Mouse (Mus musculus): ENCODE data around the gene Cog4. TPM values are rescaled to one million over a fixed set of nuclear protein-coding genes. Genes with fewer than 3 reads are reported as not detected.
A peak's percentile ranks its signal among the peaks of the same experiment; 100 is the strongest.
"Not testable (repeated sequence)": the region's sequence is repeated elsewhere in the genome, so short reads cannot be mapped to it uniquely, and the experiment has no call there.

The Cog4 gene
- polyA plus RNA-seq, 1 experiment from 2014 or later = 56.1 TPM

DNA sequence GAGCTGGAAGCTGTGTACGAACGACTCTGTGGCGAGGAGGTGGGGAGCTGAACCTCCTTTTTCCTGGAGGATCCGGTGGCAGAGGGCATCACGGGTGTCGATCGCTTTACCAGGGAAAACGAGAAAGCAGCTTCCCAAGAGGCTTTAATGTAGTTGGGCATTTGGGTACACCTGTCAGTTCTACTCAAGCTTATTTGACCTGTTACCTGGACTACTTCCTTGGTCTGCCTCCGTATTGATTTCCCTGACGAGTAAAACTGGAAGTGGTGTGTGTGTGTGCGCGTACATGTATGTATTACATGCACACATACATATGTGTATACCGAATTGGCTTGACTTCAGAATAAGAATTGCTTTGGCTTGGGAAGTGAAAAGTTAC lies 760 bp downstream of the Cog4 start:
- 1% methylated on average over 13 of the region's 13 CpGs for WGBS
- Histone ChIP-seq H3K4me1 (ENCODE audit: control insufficient read depth, insufficient read depth, low read length) (peaks cover 7% of the 10 kb centered on the region; the same call in 1 of the 2 replicates), H3K4me3 (ENCODE audit: low read depth, low read length) (peak overlapping the region; percentile 93), H3K9me3 (replicated peaks; ENCODE audit: control insufficient read depth, low read length) (no peaks in the 10 kb centered on the region), H3K27ac (ENCODE audit: low read depth, low read length) (peak overlapping the region; percentile 88; the same call in 1 of the 2 replicates), H3K27me3 (replicated peaks; ENCODE audit: control insufficient read depth, insufficient read depth, low read length) (no peaks in the 10 kb centered on the region), H3K36me3 (ENCODE audit: control insufficient read depth, insufficient read depth, low read length) (peaks cover 49% of the 10 kb centered on the region), H3K9ac (ENCODE audit: low read length) (peak overlapping the region; percentile 84), H3K4me2 (ENCODE audit: low read length) (peak overlapping the region; percentile 72)
- ATAC-seq (no peak), DNase-seq (ENCODE audit: low spot score) (no peak)

DNA sequence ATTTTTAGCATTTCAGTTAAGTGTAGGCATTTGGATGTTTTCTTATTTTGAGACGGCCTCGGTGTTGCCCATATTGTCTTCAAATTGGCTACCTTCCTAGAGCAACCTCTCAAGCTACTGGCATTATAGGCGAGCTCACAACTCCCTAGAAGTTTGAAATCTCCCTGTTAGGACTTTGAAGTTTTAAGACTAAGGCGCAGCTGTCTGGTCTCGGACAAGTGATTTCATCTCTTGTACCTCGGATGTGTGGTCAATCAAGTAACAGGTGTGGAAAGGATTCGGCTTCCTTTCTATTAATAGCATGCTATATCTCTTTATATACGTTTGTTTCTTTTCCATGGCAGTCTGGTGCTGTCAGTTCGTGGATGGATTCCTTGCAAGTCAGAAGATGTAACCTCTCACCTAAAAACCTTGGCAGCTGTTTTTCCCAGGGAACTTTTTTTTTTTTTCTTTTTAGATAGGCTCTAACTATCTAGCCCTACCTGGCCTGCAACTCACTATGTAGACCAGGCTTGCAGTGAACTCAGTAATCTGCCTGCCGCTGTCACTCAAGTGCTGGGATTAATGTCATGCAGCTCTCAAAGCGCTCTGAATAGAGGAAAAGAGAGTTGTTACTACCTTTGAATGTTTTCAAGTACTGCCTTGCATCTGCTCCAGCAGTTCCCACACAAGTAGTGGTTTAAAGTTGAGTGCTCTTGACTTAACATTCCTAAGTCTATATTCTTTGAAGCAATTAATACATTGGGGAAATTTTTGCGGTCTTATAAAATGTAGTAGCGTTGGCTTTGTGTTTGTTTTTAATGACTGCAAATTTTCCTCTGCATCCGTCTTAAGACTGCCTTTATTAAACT lies 1.5 kb downstream of the Cog4 start:
- ATAC-seq = no peak
- Histone ChIP-seq H3K36me3 (ENCODE audit: control insufficient read depth, insufficient read depth, low read length) (peaks cover 49% of the 10 kb centered on the region), H3K4me3 (ENCODE audit: low read depth, low read length) (peak overlapping the region; percentile 93), H3K4me1 (ENCODE audit: control insufficient read depth, insufficient read depth, low read length) (peaks cover 7% of the 10 kb centered on the region; the same call in 1 of the 2 replicates), H3K27ac (ENCODE audit: low read depth, low read length) (no peak overlapping the region), H3K9ac (ENCODE audit: low read length) (peak overlapping the region; percentile 84), H3K27me3 (replicated peaks; ENCODE audit: control insufficient read depth, insufficient read depth, low read length) (no peaks in the 10 kb centered on the region), H3K4me2 (ENCODE audit: low read length) (peak overlapping the region; percentile 72), H3K9me3 (replicated peaks; ENCODE audit: control insufficient read depth, low read length) (no peaks in the 10 kb centered on the region)
- DNase-seq (ENCODE audit: low spot score) = no peak
- WGBS = 61% methylated on average over 14 of the region's 14 CpGs

- peaks cover 63% of the 10 kb centered on the region for H3K36me3 ChIP-seq (ENCODE audit: control insufficient read depth, insufficient read depth, low read length)
Measured at GRCm38 (mm10) chr8:110851186-110851585, 4.8 kb downstream of the Cog4 start.

DNA sequence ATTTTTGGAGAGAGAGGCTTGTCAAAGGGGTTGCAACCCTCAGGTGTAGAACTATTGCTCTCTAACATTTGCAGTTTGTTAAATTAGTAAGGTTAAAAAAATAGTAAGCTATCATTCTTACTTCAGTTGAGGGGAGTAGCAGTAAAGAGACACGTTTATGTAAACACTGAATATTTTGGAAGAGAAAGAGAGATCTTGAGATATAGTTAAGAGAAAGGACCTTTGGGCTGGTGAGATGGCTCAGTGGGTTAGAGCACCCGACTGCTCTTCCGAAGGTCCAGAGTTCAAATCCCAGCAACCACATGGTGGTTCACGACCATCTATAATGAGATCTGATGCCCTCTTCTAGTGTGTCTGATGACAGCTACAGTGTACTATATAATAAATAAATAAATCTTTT lies 9.7 kb downstream of the Cog4 start:
- H3K9me3 ChIP-seq (replicated peaks; ENCODE audit: control insufficient read depth, low read length); H3K4me1 ChIP-seq (ENCODE audit: control insufficient read depth, insufficient read depth, low read length); H3K27ac ChIP-seq (ENCODE audit: low read depth, low read length); H3K4me3 ChIP-seq (ENCODE audit: low read depth, low read length); H3K9ac ChIP-seq (ENCODE audit: low read length); H3K4me2 ChIP-seq (ENCODE audit: low read length); DNase-seq (ENCODE audit: low spot score); ATAC-seq; H3K27me3 ChIP-seq (replicated peaks; ENCODE audit: control insufficient read depth, insufficient read depth, low read length): not testable (repeated sequence)
- H3K36me3 ChIP-seq (ENCODE audit: control insufficient read depth, insufficient read depth, low read length) = peaks cover 93% of the 10 kb centered on the region
- 98% methylated on average over 4 of the region's 4 CpGs for WGBS

More at GRCm38 (mm10) chr8:110851186-110851585, 4.8 kb downstream of the Cog4 start:
- 95% methylated on average over 10 of the region's 10 CpGs for WGBS
- H3K4me1 ChIP-seq (ENCODE audit: control insufficient read depth, insufficient read depth, low read length) = peaks cover 7% of the 10 kb centered on the region; the same call in 1 of the 2 replicates
- no peak overlapping the region for H3K9ac ChIP-seq (ENCODE audit: low read length)
- ATAC-seq = no peak
- no peaks in the 10 kb centered on the region for H3K27me3 ChIP-seq (replicated peaks; ENCODE audit: control insufficient read depth, insufficient read depth, low read length)
- H3K4me2 ChIP-seq (ENCODE audit: low read length) = no peak overlapping the region
- no peak for DNase-seq (ENCODE audit: low spot score)
- H3K27ac ChIP-seq (ENCODE audit: low read depth, low read length) = no peak overlapping the region
- H3K4me3 ChIP-seq (ENCODE audit: low read depth, low read length) = no peak overlapping the region
- no peaks in the 10 kb centered on the region for H3K9me3 ChIP-seq (replicated peaks; ENCODE audit: control insufficient read depth, low read length)

- H3K36me3 ChIP-seq (ENCODE audit: control insufficient read depth, insufficient read depth, low read length) = peaks cover 91% of the 10 kb centered on the region
- H3K27me3 ChIP-seq (replicated peaks; ENCODE audit: control insufficient read depth, insufficient read depth, low read length) = no peaks in the 10 kb centered on the region
- WGBS = 95% methylated on average over 4 of the region's 5 CpGs
- ATAC-seq (no peak), DNase-seq (ENCODE audit: low spot score) (peak; percentile 6)
- no peaks in the 10 kb centered on the region for H3K4me1 ChIP-seq (ENCODE audit: control insufficient read depth, insufficient read depth, low read length)
- no peak overlapping the region for H3K4me2 ChIP-seq (ENCODE audit: low read length)
- no peak overlapping the region for H3K4me3 ChIP-seq (ENCODE audit: low read depth, low read length)
- H3K9me3 ChIP-seq (replicated peaks; ENCODE audit: control insufficient read depth, low read length) = no peaks in the 10 kb centered on the region
- H3K27ac ChIP-seq (ENCODE audit: low read depth, low read length) = no peak overlapping the region
- no peak overlapping the region for H3K9ac ChIP-seq (ENCODE audit: low read length)
Measured at GRCm38 (mm10) chr8:110856760-110857461, 10.5 kb downstream of the Cog4 start.

- Histone ChIP-seq H3K9me3 (replicated peaks; ENCODE audit: control insufficient read depth, low read length) (no peaks in the 10 kb centered on the region), H3K4me3 (ENCODE audit: low read depth, low read length) (no peak overlapping the region), H3K27ac (ENCODE audit: low read depth, low read length) (no peak overlapping the region), H3K36me3 (ENCODE audit: control insufficient read depth, insufficient read depth, low read length) (peaks cover 91% of the 10 kb centered on the region), H3K4me1 (ENCODE audit: control insufficient read depth, insufficient read depth, low read length) (no peaks in the 10 kb centered on the region), H3K9ac (ENCODE audit: low read length) (no peak overlapping the region), H3K4me2 (ENCODE audit: low read length) (no peak overlapping the region), H3K27me3 (replicated peaks; ENCODE audit: control insufficient read depth, insufficient read depth, low read length) (no peaks in the 10 kb centered on the region)
- 79% methylated on average over 7 of the region's 7 CpGs for WGBS
- DNase-seq (ENCODE audit: low spot score) (peak; percentile 18), ATAC-seq (no peak)
Measured at GRCm38 (mm10) chr8:110859651-110860501, 13.5 kb downstream of the Cog4 start.

DNA sequence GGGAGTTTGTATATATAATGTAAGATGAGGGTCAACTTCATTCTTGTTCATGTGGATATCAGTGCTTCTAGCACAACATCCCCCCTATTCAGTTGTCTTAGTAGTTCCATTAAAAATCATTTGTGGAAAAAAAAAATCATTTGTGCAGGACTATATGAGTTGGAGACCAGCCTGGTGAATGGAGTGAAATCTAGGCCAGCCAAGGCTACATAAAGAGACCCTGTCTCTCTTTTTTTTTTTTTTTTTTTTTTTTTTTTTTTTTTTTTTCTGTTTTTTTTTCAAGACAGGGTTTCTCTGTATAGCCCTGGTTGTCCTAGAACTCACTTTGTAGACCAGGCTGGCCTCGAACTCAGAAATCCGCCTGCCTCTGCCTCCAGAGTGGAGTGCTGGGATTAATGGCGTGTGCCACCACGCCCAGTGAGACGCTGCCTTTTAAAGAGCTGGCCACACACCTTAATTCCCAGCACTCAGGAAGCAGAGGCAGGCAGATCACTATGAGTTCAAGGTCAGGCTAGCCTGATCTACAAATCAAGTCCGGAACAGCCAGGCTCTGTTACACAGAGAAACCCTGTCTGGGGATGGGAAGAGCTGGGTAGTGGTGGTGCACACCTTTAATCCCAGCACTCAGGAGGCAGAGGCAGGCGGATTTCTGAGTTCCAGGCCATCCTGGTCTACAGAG lies 15.1 kb downstream of the Cog4 start:
- not testable (repeated sequence) for H3K27me3 ChIP-seq (replicated peaks; ENCODE audit: control insufficient read depth, insufficient read depth, low read length); H3K9me3 ChIP-seq (replicated peaks; ENCODE audit: control insufficient read depth, low read length); H3K4me2 ChIP-seq (ENCODE audit: low read length); H3K27ac ChIP-seq (ENCODE audit: low read depth, low read length); DNase-seq (ENCODE audit: low spot score); H3K9ac ChIP-seq (ENCODE audit: low read length); H3K4me1 ChIP-seq (ENCODE audit: control insufficient read depth, insufficient read depth, low read length); H3K4me3 ChIP-seq (ENCODE audit: low read depth, low read length); ATAC-seq
- WGBS = 96% methylated on average over 7 of the region's 7 CpGs
- peaks cover 93% of the 10 kb centered on the region for H3K36me3 ChIP-seq (ENCODE audit: control insufficient read depth, insufficient read depth, low read length)

DNA sequence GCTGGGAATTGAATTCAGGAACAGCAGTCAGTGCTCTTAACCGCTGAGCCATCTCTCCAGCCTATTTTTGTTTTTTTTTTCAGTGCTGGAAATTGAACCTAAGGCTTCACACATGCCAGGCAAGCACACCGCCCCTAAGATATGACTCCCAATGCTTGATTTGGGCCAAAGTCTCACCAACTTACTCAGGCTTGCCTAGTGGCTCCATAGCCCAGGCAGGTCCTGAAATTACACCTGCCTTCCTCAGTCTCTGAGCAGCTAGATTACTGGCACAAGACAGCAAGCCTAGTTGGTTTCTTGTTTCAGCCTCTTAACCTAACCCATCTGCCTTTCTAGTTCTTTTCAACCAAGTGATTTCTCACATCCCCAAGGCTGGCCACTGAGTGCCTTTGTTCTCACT lies 24.1 kb downstream of the Cog4 start:
- peaks cover 93% of the 10 kb centered on the region for H3K36me3 ChIP-seq (ENCODE audit: control insufficient read depth, insufficient read depth, low read length)
- 97% methylated on average over 2 of the region's 2 CpGs for WGBS
- H3K4me2 ChIP-seq (ENCODE audit: low read length) = no peak overlapping the region
- no peaks in the 10 kb centered on the region for H3K27me3 ChIP-seq (replicated peaks; ENCODE audit: control insufficient read depth, insufficient read depth, low read length)
- H3K4me3 ChIP-seq (ENCODE audit: low read depth, low read length) = no peak overlapping the region
- H3K27ac ChIP-seq (ENCODE audit: low read depth, low read length) = no peak overlapping the region
- no peak for DNase-seq (ENCODE audit: low spot score)
- no peak overlapping the region for H3K9ac ChIP-seq (ENCODE audit: low read length)
- no peak for ATAC-seq
- H3K4me1 ChIP-seq (ENCODE audit: control insufficient read depth, insufficient read depth, low read length) = no peaks in the 10 kb centered on the region
- no peaks in the 10 kb centered on the region for H3K9me3 ChIP-seq (replicated peaks; ENCODE audit: control insufficient read depth, low read length)
